Mouse (Mus musculus) cerebellum, adult 8-10 months (tissue): ENCODE data around the gene Htra1.

Experiments
- DNase-seq: peaks from one replicate; pipeline ENCODE4 v3.0.0; 2022

The Htra1 gene

DNA sequence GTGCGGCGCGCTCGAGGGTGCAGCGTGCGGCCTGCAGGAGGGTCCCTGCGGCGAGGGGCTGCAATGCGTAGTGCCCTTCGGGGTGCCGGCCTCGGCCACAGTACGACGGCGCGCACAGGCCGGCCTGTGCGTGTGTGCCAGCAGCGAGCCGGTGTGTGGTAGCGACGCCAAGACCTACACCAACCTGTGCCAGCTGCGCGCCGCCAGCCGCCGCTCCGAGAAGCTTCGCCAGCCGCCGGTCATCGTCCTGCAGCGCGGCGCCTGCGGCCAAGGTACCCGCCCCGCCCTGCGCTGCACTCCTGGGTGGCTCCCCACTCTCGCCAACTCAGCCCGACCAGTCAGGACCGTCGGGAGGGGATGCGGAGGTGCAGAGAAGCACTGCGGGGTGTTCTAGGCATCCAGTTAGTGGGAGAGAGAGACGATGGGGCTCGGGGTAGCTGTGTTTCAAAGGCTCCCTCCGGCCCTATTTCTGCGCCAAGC is 601 bp downstream of the Htra1 start:
- no peak for DNase-seq

DNA sequence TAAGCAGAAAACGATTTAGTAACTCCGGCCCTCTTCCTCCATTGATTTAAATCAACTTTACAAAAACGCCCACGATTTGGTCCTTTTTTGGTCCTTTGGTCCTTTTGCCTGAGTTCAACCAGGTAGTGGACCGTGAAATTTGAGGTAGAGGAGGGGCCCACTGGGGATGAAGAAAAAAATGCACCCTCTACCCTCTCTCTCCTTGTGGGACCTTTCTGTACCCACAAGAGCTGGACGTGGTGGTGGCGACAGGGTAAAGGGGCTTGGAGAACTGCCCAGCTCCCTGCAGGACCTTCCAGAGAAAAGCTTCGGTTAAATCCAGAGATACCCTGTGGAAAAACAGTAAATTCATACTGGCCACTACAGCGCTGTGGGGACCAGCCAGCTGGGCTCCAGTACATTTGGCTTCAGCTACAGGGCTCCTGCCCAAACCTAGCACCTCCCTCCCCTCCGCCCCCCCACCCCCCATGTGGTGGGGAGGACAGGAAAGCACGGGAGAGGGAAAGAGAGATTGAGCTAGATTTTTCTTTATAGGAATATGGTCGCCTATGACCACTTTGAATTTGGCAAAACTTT is 1.4 kb downstream of the Htra1 start:
- DNase-seq = no peak

DNA sequence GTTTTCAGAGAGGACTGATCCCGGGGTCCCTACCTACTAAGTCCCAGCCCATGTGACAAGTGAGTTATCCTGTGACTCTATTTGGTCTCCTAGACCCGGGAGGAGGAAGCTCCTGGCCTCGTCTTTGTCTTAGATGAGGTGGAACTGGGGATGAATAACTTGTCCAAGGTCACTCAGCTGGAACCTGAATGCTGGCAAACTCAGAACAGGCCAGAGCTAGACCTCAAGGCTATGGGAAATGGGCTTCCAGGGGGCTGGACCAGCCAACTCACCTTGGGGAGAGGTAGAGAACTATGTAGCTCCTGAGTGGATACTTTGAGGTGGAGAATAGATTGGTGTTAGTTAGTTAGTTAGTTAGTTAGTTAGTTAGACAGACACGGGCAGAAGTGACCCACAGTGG is 2.1 kb downstream of the Htra1 start:
- no peak for DNase-seq

DNA sequence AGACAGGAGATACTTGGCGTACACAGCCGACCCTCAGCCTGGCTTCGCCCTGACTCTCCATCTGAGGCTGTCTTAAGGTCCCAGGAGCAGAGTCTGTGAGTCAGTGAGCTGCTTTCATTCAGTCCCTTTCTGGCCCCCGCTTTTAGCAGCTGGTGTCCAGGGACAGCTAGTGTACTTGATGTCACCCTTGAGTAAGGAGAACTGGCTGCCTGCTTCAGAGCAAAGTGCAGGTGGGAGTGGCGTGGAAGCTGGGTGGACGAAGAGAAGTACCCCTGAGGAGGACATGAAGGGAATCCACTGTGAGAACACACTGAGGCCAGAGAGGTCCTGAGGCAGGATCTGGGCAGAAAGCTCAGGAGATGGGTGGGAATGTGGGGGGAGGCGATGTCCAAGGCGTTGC is 3.0 kb downstream of the Htra1 start:
- no peak for DNase-seq

GRCm38 (mm10) chr7:130940733-130941132 is 4.8 kb downstream of the Htra1 start:
- no peak for DNase-seq

DNA sequence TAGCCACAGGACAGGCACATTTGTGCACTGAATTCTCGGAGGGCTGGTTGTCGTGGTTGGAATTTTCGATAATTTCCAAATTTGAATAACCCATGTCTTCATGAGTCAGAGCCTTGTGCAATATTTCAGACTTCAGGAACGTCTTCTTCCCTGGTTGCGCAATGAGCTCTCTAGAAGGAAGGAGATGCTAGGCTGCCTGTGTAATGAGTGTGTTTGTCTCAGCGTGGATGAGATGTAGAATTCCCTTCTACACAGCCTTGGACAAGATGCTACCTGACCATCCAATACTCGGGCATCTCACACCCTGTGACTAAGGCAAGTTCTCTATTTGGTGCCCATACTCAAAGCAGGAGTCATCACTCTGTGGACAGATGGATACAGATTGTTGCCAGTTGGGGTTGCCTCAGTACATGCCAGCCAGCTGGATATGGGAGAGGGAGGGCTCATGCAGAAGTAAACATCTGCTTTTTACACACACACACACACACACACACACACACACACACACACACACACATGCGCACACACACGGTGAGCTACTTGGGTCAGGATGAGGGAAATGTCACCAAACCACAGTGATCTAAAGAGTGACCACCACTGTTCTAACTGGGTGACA is 7.5 kb downstream of the Htra1 start:
- no peak for DNase-seq

- DNase-seq = no peak
Observed at GRCm38 (mm10) chr7:130944766-130945475, 9.0 kb downstream of the Htra1 start.

DNA sequence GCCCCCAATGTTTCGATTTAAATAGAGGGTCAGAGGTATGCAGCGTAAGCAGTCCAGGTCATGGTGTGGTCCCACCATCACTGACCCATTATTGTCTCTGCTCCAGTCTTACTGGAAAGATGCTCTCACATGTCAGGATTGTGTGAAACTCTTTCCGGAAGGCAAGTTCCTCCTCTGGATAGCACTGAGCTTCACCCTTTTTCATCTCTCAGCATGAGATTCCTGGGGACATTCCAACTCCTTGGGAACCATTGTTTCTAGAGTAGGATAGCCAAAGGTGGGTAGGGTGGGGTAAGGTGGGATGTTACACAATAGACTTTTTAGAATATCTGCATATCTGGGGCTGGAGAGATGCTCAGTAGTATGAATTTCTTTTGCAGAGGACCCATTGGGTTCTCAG is 9.8 kb downstream of the Htra1 start:
- no peak for DNase-seq

- no peak for DNase-seq
Observed at GRCm38 (mm10) chr7:130946303-130946702, 10.4 kb downstream of the Htra1 start.

- DNase-seq = no peak
Observed at GRCm38 (mm10) chr7:130948563-130949208, 12.8 kb downstream of the Htra1 start.

DNA sequence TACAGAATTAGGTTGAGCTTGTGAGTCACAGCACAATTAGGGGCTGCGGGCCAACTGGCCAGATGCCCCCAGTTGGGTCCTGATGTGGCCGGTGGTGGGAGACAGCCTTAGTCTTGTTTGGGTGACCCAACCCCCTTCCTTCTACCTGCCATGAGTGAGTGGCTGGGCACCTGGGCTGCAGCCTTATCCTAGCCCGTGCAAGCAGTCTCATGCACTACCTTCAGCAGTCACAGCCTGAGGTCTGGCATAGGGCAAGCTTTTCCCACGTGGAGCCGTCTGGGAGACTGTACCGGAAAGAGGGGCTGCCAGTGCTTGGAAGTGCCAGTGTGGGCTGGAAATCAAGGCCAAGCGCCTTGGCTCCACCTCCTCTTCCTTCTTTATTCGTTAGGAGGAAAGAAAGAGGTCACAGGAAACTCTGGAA is 13.4 kb downstream of the Htra1 start:
- DNase-seq = peak; percentile 45

DNA sequence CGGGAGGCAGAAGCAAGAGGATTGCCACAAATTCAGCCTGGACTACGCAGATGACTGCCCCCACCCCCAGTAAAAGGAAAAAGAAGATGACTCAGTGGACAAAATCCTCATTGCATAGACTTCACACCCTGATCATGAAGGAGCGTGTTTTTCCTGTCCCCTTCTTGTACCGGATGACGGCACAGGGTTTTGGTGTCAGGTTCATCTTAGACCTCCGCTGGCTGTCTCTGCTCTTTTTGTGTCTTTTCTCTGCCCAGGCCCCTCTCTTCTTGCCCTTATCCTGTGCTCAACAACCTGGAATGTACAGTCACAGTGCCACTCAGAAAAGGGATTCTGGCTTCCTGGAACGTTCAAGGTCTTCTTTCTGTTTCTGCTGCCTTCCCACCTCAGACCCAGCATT is 14.6 kb downstream of the Htra1 start:
- DNase-seq = no peak

DNA sequence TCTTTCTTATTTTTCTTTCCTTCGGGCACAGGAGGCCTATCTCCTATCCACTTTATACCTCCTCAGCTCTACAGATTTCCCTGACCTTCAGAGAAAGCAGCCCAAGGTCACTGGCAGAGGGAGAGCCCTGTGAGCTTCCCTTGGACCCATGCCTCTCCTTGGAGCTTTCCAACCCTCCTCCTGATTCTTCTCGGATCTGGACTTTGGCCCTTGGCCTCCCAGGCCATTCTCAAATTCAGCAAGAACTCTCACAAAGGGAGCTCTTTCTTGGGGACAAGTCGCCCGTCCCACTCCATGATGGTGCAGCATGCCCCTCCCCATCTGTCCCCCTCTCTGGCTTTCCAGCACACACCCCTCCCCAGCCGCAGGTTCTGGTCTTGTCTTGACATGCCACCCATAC is 15.1 kb downstream of the Htra1 start:
- DNase-seq = no peak

- no peak for DNase-seq
Observed at GRCm38 (mm10) chr7:130953376-130953775, 17.5 kb downstream of the Htra1 start.

GRCm38 (mm10) chr7:130954177-130954601 is 18.3 kb downstream of the Htra1 start:
- DNase-seq = peak; percentile 52

GRCm38 (mm10) chr7:130958551-130958950 is 22.6 kb downstream of the Htra1 start:
- no peak for DNase-seq

GRCm38 (mm10) chr7:130959868-130960267 is 24.0 kb downstream of the Htra1 start:
- DNase-seq = no peak

DNA sequence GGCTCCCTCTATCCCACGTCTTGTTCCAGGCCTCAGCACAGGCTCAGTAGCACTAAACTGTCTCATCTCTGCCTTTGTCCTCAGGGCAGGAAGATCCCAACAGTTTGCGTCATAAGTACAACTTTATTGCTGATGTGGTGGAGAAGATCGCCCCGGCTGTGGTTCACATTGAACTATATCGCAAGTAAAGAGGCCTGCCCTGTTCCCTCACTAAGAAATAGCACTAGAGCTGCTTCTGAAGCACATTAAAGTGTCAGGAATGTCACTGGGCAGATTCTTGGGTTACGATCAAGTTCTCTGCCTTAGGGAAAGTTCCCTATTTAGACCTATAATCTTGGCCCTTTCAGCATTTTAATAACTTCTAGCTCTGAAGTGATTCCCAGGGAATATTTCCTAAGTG is 25.5 kb downstream of the Htra1 start:
- DNase-seq = no peak

- peak; percentile 60 for DNase-seq
Observed at GRCm38 (mm10) chr7:130964686-130965085, 28.8 kb downstream of the Htra1 start.

- DNase-seq = no peak
Observed at GRCm38 (mm10) chr7:130965396-130965795, 29.5 kb downstream of the Htra1 start.

- peak; percentile 43 for DNase-seq
Observed at GRCm38 (mm10) chr7:130965909-130966365, 30.0 kb downstream of the Htra1 start.

GRCm38 (mm10) chr7:130966451-130966850 is 30.5 kb downstream of the Htra1 start:
- no peak for DNase-seq

- DNase-seq = no peak
Observed at GRCm38 (mm10) chr7:130966876-130967275, 31.0 kb downstream of the Htra1 start.

- DNase-seq = no peak
Observed at GRCm38 (mm10) chr7:130967901-130968300, 32.0 kb downstream of the Htra1 start.
